Mouse (Mus musculus) kidney, postnatal 0 days (tissue): Measurements from ENCODE around the gene Myo19. TPM values are rescaled to one million over a fixed set of nuclear protein-coding genes. Genes with fewer than 3 reads are reported as not detected.

Experiments used
- ATAC-seq: fragments of 200-750 bp; cut with Nextera tagmentation; replicated peaks from 2 replicates; pipeline ENCODE4 v1.8.0; 2017; ENCODE audit warnings: low read depth, moderate number of reproducible peaks, moderate TSS enrichment, moderate library complexity; ENCODE audit not compliant: low FRiP score
- DNase-seq: peaks from one replicate; pipeline ENCODE4 v3.0.0-alpha.2; 2016; ENCODE audit warnings: low spot score
- H3K27ac ChIP-seq: fragments of 300-500 bp; sonication (generic); 2 replicates; pipeline ENCODE4 v1.5.1; 2014; ENCODE audit warnings: mild to moderate bottlenecking
- H3K27me3 ChIP-seq: fragments of 300-500 bp; sonication (generic); 2 replicates; pipeline ENCODE4 v1.6.1; 2014; ENCODE audit warnings: low read length, mixed read lengths; ENCODE audit not compliant: insufficient read depth
- H3K36me3 ChIP-seq: fragments of 300-500 bp; sonication (generic); 2 replicates; pipeline ENCODE4 v1.6.1; 2014; ENCODE audit warnings: low read length, mixed read lengths; ENCODE audit not compliant: insufficient read depth
- H3K4me1 ChIP-seq: fragments of 300-500 bp; sonication (generic); replicated peaks from 2 replicates; pipeline ENCODE4 v1.6.1; 2014; ENCODE audit warnings: antibody characterized with exemption, low read length, mixed read lengths; ENCODE audit not compliant: insufficient read depth
- H3K4me2 ChIP-seq: fragments of 300-500 bp; sonication (generic); 2 replicates; pipeline ENCODE4 v1.6.1; 2014; ENCODE audit warnings: mild to moderate bottlenecking, low read length, moderate library complexity, mixed read lengths
- H3K4me3 ChIP-seq: fragments of 300-500 bp; sonication (generic); replicated peaks from 2 replicates; pipeline ENCODE4 v1.5.1; 2014; ENCODE audit warnings: low read depth, low read length
- H3K9ac ChIP-seq: fragments of 300-500 bp; sonication (generic); 2 replicates; pipeline ENCODE4 v1.6.1; 2014; ENCODE audit warnings: low read depth, low read length
- H3K9me3 ChIP-seq: fragments of 300-500 bp; sonication (generic); replicated peaks from 2 replicates; pipeline ENCODE4 v1.6.1; 2016; ENCODE audit warnings: low read length, inconsistent platforms, mixed read lengths
- CTCF ChIP-seq: IDR thresholded peaks from 2 replicates; pipeline ENCODE4 v1.5.1; 2016; ENCODE audit warnings: antibody characterized with exemption, low read depth, mild to moderate bottlenecking, moderate library complexity
- WGBS: fragments of 180-500 bp; shearing (Covaris S2); extraction: QIAGEN DNeasy Blood & Tissue Kit; methylation state at CpG from one replicate; pipeline ENCODE4 v1.1.7; 2014; 5-methylcytosine and 5-hydroxymethylcytosine counted together
- polyA plus RNA-seq: library from polyadenylated mRNA; unstranded; fragments of >200 nt; fragmentation: Nextera tagmentation; extraction: Ambion mirVana; gene quantifications from 2 replicates; pipeline ENCODE4 v1.2.1, GENCODE M21; 2015

Gene Myo19
- polyA plus RNA-seq, 1 experiment from 2014 or later, result 13.2 TPM

GRCm38 (mm10) chr11:84885238-84885637 lies 5.3 kb downstream of the Myo19 start:
- WGBS, result 91% methylated on average over 4 of the region's 4 CpGs
- no peak for DNase-seq
- no peak overlapping the region for H3K4me2 ChIP-seq
- H3K4me3 ChIP-seq, result no peak overlapping the region
- TF ChIP-seq CTCF, result no peak
- ATAC-seq, result no peak
- H3K4me1 ChIP-seq, result no peaks in the 10 kb centered on the region; the same call in 1 of the 2 replicates
- no peaks in the 10 kb centered on the region for H3K9me3 ChIP-seq
- H3K27ac ChIP-seq, result peak overlapping the region; percentile 9
- no peaks in the 10 kb centered on the region for H3K27me3 ChIP-seq
- H3K9ac ChIP-seq, result no peak overlapping the region
- H3K36me3 ChIP-seq, result peaks cover 8% of the 10 kb centered on the region; the same call in 1 of the 2 replicates

- Histone ChIP-seq H3K27me3 (no peaks in the 10 kb centered on the region), H3K4me1 (no peaks in the 10 kb centered on the region; the same call in 1 of the 2 replicates), H3K27ac (peak overlapping the region; percentile 15; the same call in 1 of the 2 replicates), H3K4me2 (no peak overlapping the region), H3K4me3 (no peak overlapping the region), H3K9ac (no peak overlapping the region), H3K36me3 (peaks cover 8% of the 10 kb centered on the region; the same call in 1 of the 2 replicates), H3K9me3 (no peaks in the 10 kb centered on the region)
- DNase-seq (no peak), ATAC-seq (no peak)
- 81% methylated on average over 5 of the region's 5 CpGs for WGBS
- TF ChIP-seq CTCF, result no peak
Observed at GRCm38 (mm10) chr11:84886236-84886635, 6.3 kb downstream of the Myo19 start.

- H3K27ac ChIP-seq, result peak overlapping the region; percentile 33
- H3K9ac ChIP-seq, result no peak overlapping the region
- H3K9me3 ChIP-seq, result no peaks in the 10 kb centered on the region
- 83% methylated on average over 11 of the region's 11 CpGs for WGBS
- H3K4me1 ChIP-seq, result no peaks in the 10 kb centered on the region
- ATAC-seq, result peak; percentile 77
- peak; percentile 6 for DNase-seq
- no peak overlapping the region for H3K4me2 ChIP-seq
- H3K27me3 ChIP-seq, result no peaks in the 10 kb centered on the region
- TF ChIP-seq CTCF, result no peak
- H3K36me3 ChIP-seq, result peaks cover 12% of the 10 kb centered on the region; the same call in 1 of the 2 replicates
- H3K4me3 ChIP-seq, result no peak overlapping the region
Observed at GRCm38 (mm10) chr11:84886767-84887511, 7.0 kb downstream of the Myo19 start.

GRCm38 (mm10) chr11:84888025-84888424 lies 8.1 kb downstream of the Myo19 start:
- no peak for ATAC-seq
- Histone ChIP-seq H3K4me1 (no peaks in the 10 kb centered on the region), H3K27me3 (no peaks in the 10 kb centered on the region), H3K9ac (no peak overlapping the region), H3K4me2 (no peak overlapping the region), H3K36me3 (peaks cover 15% of the 10 kb centered on the region; the same call in 1 of the 2 replicates), H3K4me3 (no peak overlapping the region), H3K9me3 (no peaks in the 10 kb centered on the region), H3K27ac (no peak overlapping the region)
- no peak for DNase-seq
- no peak for TF ChIP-seq CTCF
- WGBS, result 94% methylated on average over 8 of the region's 8 CpGs

GRCm38 (mm10) chr11:84889492-84889891 lies 9.5 kb downstream of the Myo19 start:
- Histone ChIP-seq H3K27me3 (no peaks in the 10 kb centered on the region), H3K27ac (no peak overlapping the region), H3K9ac (no peak overlapping the region), H3K9me3 (no peaks in the 10 kb centered on the region), H3K36me3 (peaks cover 21% of the 10 kb centered on the region; the same call in 1 of the 2 replicates), H3K4me1 (no peaks in the 10 kb centered on the region), H3K4me2 (no peak overlapping the region), H3K4me3 (no peak overlapping the region)
- ATAC-seq, result no peak
- no peak for TF ChIP-seq CTCF
- no peak for DNase-seq
- 90% methylated on average over 2 of the region's 2 CpGs for WGBS

- no peak for TF ChIP-seq CTCF
Observed at GRCm38 (mm10) chr11:84891705-84892104, 11.8 kb downstream of the Myo19 start.

More at GRCm38 (mm10) chr11:84891705-84892104, 11.8 kb downstream of the Myo19 start:
- ATAC-seq, result no peak
- no peak for DNase-seq
- Histone ChIP-seq H3K4me3 (no peak overlapping the region), H3K9ac (no peak overlapping the region), H3K36me3 (peaks cover 33% of the 10 kb centered on the region; the same call in 1 of the 2 replicates), H3K27ac (no peak overlapping the region), H3K9me3 (no peaks in the 10 kb centered on the region), H3K27me3 (no peaks in the 10 kb centered on the region), H3K4me1 (no peaks in the 10 kb centered on the region), H3K4me2 (no peak overlapping the region)
- 96% methylated on average over 7 of the region's 7 CpGs for WGBS
